Mouse (Mus musculus) gastrocnemius, adult 2 months (tissue): Measurements from ENCODE around the gene Olfr798. TPM values are rescaled to one million over a fixed set of nuclear protein-coding genes. Genes with fewer than 3 reads are reported as not detected.

Experiments
- DNase-seq: peaks from one replicate; pipeline ENCODE4 v3.0.0; 2022
- H3K27ac ChIP-seq: fragments of 200-600 bp; 2 replicates; pipeline ENCODE4 v1.8.1; 2022; ENCODE audit warnings: mild to moderate bottlenecking
- H3K4me3 ChIP-seq: fragments of 200-600 bp; 2 replicates; pipeline ENCODE4 v1.8.1; 2022; ENCODE audit warnings: mild to moderate bottlenecking, moderate library complexity
- CTCF ChIP-seq: fragments of 200-600 bp; IDR thresholded peaks from 2 replicates; pipeline ENCODE4 v1.8.1; 2022; ENCODE audit warnings: antibody characterized with exemption, mild to moderate bottlenecking, moderate library complexity
- intact Hi-C: fragments of 180-260 bp; cut with DNase I; formaldehyde crosslinking; loops from one replicate; pipeline ENCODE4 v1.15.1; 2025
- long read RNA-seq, 2 experiments: library from polyadenylated mRNA; stranded (forward); transcript quantifications; one replicate each; pipeline ENCODE4 v2.0.0; 2021
- microRNA-seq: library from miRNA; unstranded; fragments of <30 nt; microRNA quantifications from one replicate; pipeline ENCODE4 v1.2.0, GENCODE M21; 2021
- total RNA-seq, 2 experiments: library from RNA; stranded (reverse); gene quantifications; 2 replicates each; pipeline ENCODE4 v1.2.3; 2021

Gene Olfr798
- total RNA-seq = not detected
- long read RNA-seq, experiment 1 = 0 reads
- long read RNA-seq, experiment 2 = 0 reads

DNA sequence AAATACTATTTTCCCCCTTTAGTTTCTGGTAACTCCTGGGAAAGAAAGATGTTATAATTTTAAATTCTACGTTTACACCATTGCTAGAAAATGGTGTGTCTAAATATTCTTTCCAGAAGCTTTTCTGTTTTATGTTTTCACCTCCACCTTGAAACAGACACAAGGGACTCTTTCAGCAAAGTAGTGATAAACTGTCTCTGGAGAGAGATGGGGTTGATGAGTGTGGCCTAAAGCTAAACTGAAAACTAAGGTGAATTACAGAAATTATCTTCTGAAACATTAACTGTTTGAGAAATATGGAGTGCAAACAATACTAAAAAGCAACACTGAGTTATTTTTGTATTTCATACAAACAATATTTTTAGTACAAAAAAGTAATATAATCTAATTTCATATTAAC, at the start of gene Olfr798:
TSS of gene Olfr798 (minus strand) at position 101 of the 400 bp plus-strand sequence.
- intact Hi-C loops = no loop called here
- TF ChIP-seq CTCF = no peak
- no peak for DNase-seq
- Histone ChIP-seq H3K27ac (no peak within 1 kb of the TSS), H3K4me3 (no peak within 1 kb of the TSS)

GRCm38 (mm10) chr10:129673765-129674164, 46.0 kb upstream of the Olfr798 start, which contains the start of gene Olfr801:
Olfr801 (minus strand) TSS chr10:129673865.
- Histone ChIP-seq H3K27ac (no peak within 1 kb of the TSS), H3K4me3 (no peak within 1 kb of the TSS)
- intact Hi-C loops = no loop called here
- no peak for TF ChIP-seq CTCF
- no peak for DNase-seq

GRCm38 (mm10) chr10:129657394-129657793, 29.7 kb upstream of the Olfr798 start, which contains the start of gene Olfr800:
Olfr800 (plus strand) TSS chr10:129657694.
- Histone ChIP-seq H3K4me3 (no peak within 1 kb of the TSS), H3K27ac (no peak within 1 kb of the TSS)
- intact Hi-C loops = no loop called here
- no peak for TF ChIP-seq CTCF
- no peak for DNase-seq

- no peak for DNase-seq
- intact Hi-C loops = no loop called here
- no peak overlapping the region for H3K4me3 ChIP-seq
- no peak overlapping the region for H3K27ac ChIP-seq
- TF ChIP-seq CTCF = no peak
Measured at GRCm38 (mm10) chr10:129651763-129652162, 24.0 kb upstream of the Olfr798 start.

- TF ChIP-seq CTCF = no peak
- no peak within 1 kb of the TSS for H3K4me3 ChIP-seq
- DNase-seq = no peak
- no peak within 1 kb of the TSS for H3K27ac ChIP-seq
- intact Hi-C loops = no loop called here
Measured at GRCm38 (mm10) chr10:129637184-129637583, 9.4 kb upstream of the Olfr798 start, which contains the start of gene Olfr799. Olfr799 (plus strand) TSS chr10:129637484.

- intact Hi-C loops = no loop called here
- H3K4me3 ChIP-seq = no peak overlapping the region
- DNase-seq = no peak
- TF ChIP-seq CTCF = no peak
- no peak overlapping the region for H3K27ac ChIP-seq
Measured at GRCm38 (mm10) chr10:129623251-129623650, 4.5 kb downstream of the Olfr798 start.

DNA sequence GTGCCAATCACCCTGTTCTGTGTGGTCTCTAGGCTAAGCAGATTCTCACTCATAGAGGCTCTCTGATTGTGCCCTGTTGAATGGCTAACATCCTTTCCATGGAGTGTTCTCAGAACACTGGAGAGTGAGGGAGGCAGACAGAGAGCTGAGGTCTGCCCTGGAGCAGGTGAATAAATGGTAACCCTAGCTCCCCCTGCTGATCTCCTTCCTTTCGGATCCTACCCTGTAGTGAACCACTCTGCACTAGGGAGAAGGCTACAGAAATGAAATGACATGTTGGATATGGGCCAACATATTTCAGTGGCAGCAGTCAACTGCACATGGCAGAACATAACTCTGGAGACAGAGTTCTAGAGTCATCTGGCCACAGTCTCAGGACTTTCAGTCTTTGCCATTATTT, 6.0 kb downstream of the Olfr798 start:
- TF ChIP-seq CTCF = no peak
- Histone ChIP-seq H3K4me3 (no peak overlapping the region), H3K27ac (no peak overlapping the region)
- intact Hi-C loops = no loop called here
- no peak for DNase-seq

DNA sequence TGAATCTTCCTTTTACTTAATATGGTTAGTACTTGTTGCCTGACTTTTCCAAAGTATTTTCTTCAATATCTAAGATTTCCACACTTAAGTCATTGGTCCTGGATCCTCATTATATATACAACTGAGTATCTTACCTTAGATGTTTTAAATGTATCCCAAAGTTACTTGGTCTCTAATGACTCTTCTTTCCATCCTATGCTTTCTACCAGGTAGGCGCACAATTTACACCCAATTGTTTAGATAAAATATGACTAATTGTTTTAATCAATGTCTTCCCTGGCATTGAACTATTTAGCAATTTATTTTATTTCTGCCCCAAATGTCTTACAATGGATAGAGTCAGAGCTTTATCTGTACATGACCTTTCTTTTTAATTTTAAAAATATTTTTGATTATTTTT, 15.3 kb downstream of the Olfr798 start, which contains the start of gene Olfr796:
TSS of gene Olfr796 (minus strand) at position 101 of the 400 bp plus-strand sequence.
- H3K27ac ChIP-seq = no peak within 1 kb of the TSS
- H3K4me3 ChIP-seq = no peak within 1 kb of the TSS
- DNase-seq = no peak
- intact Hi-C loops = no loop called here
- TF ChIP-seq CTCF = no peak

- DNase-seq = no peak
- Histone ChIP-seq H3K27ac (no peak overlapping the region), H3K4me3 (no peak overlapping the region)
- TF ChIP-seq CTCF = no peak
- intact Hi-C loops = no loop called here
Measured at GRCm38 (mm10) chr10:129577066-129577465, 50.7 kb downstream of the Olfr798 start.

Small RNAs within 50 kb of the gene (microRNA-seq; reads per million reads assigned to microRNA genes)
- gene Gm23252 = not detected

Other genes starting within 250 kb of the Olfr798 start
- gene Olfr784, start 243.9 kb downstream of the Olfr798 start, total RNA-seq = not detected
- not detected for gene Olfr785, start 222.5 kb downstream of the Olfr798 start, total RNA-seq
- gene Olfr786, start 200.6 kb downstream of the Olfr798 start, total RNA-seq = not detected
- gene Olfr787, start 166.1 kb downstream of the Olfr798 start, total RNA-seq = not detected
- not detected for gene Olfr788, start 156.9 kb downstream of the Olfr798 start, total RNA-seq
- not detected for gene Olfr789, start 143.2 kb downstream of the Olfr798 start, total RNA-seq
- not detected for gene Olfr790, start 129.4 kb downstream of the Olfr798 start, total RNA-seq
- not detected for gene Olfr791, start 106.1 kb downstream of the Olfr798 start, total RNA-seq
- not detected for gene Olfr792, start 88.8 kb downstream of the Olfr798 start, total RNA-seq
- gene Olfr794, start 60.3 kb downstream of the Olfr798 start, total RNA-seq = not detected
- gene Olfr796, start 15.4 kb downstream of the Olfr798 start, total RNA-seq = not detected
- not detected for gene Olfr799, start 9.6 kb upstream of the Olfr798 start, total RNA-seq
- not detected for gene Olfr800, start 29.8 kb upstream of the Olfr798 start, total RNA-seq
- not detected for gene Olfr801, start 45.9 kb upstream of the Olfr798 start, total RNA-seq
- not detected for gene Olfr802, start 60.2 kb upstream of the Olfr798 start, total RNA-seq
- not detected for gene Olfr803, start 66.4 kb upstream of the Olfr798 start, total RNA-seq
- not detected for gene Olfr804, start 75.3 kb upstream of the Olfr798 start, total RNA-seq
- gene Olfr805, start 101.4 kb upstream of the Olfr798 start, total RNA-seq = not detected
- gene Olfr806, start 114.0 kb upstream of the Olfr798 start, total RNA-seq = not detected
- gene Olfr807, start 129.9 kb upstream of the Olfr798 start, total RNA-seq = not detected
- not detected for gene Olfr808, start 137.5 kb upstream of the Olfr798 start, total RNA-seq
- not detected for gene Olfr809, start 146.7 kb upstream of the Olfr798 start, total RNA-seq
- gene Olfr810, start 167.0 kb upstream of the Olfr798 start, total RNA-seq = not detected
- not detected for gene Olfr811, start 176.5 kb upstream of the Olfr798 start, total RNA-seq
- not detected for gene Olfr812, start 218.2 kb upstream of the Olfr798 start, total RNA-seq
- not detected for gene Olfr813, start 227.4 kb upstream of the Olfr798 start, total RNA-seq